Mouse (Mus musculus) thymus, postnatal 25 days (tissue): Measurements from ENCODE around the gene Mccc2.
"Not testable (repeated sequence)": the region's sequence is repeated elsewhere in the genome, so short reads cannot be mapped to it uniquely, and the experiment has no call there.

ENCODE experiments used
- DNase-seq: peaks from one replicate; pipeline ENCODE4 v3.0.0; 2022

The Mccc2 gene

DNA sequence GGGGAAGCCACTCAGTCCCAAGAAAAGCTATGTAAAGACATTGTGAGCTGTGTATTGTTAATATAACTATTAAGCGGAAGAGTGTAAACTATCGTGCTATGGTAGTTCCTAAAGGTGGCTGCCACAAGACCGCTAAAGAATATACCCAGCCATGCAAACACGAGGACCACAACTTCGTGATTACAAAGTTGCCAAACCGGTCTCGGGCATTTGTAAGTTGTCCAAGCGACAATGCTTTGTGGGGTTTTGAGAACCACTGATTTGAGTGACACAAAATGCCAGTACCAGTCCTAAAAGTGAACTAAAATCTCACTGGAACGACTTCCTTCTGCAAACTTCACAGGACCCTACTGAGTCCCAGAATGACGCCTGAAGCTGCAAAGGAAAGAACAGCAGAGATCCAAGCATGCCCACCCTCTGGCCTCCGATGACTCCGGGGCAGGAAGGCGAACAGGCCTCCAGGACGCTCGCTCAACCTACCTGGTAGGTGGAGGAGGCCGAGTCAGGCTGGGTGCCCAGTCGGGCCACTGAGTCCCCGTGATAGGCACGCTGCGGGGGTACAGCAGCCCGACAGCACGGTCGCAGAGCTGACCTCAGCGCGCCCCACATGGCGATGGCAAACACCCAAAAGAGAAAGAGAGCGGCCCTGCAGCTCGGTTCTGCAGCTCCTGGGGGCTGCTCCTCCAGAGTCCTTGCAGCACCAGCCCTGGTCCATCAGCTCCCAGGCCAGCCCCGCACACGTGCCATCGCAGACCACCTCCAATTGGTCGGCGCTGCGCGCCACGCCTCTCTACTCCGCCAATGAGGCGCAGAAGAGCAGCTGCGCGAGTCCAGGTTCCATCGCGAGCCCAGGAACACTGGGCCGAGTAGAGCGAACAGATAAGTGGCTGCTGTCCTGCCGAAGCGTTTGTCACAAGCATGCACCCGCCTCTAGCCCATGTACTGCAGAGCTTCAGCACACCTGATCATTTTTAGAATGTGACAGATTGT, at the start of gene Mccc2:
Mccc2 (minus strand) TSS at position 734 of the 990 bp plus-strand sequence.
- peak; percentile 62 for DNase-seq

DNA sequence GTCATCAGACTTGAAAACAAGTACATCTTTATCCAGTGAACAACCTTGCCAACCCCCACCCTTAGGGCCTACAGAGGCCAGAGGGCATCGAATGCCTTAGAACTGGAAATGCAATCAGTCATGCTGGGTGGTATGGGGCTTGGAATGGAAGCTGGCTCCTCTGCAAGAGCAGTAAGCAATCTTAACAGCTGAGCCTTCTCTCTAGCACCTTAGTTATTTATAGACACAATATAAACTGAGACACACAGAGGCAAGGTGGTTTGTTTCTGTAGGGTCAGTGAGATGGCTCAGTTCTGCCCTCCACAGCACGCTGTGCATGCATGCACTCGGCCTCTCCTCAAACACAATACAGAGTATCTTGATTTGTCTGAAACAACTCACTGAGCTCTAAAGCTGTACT, 48.5 kb upstream of the Mccc2 start:
- DNase-seq = no peak

DNA sequence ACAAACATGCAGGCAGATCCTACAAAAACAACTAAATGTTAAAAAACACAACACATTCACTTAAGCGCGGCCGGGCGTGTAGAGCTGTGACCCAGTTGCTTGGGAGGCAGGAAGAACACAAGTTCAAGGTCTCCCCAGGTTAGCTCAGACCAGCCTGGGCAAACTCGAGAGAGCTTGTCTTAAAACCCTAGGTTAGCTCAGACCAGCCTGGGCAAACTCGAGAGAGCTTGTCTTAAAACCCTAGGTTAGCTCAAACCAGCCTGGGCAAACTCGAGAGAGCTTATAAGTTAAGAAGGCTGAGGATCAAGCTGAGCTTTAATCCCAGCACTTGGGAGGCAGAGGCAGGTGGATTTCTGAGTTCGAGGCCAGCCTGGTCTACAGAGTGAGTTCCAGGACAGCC, 42.3 kb upstream of the Mccc2 start:
- not testable (repeated sequence) for DNase-seq

DNA sequence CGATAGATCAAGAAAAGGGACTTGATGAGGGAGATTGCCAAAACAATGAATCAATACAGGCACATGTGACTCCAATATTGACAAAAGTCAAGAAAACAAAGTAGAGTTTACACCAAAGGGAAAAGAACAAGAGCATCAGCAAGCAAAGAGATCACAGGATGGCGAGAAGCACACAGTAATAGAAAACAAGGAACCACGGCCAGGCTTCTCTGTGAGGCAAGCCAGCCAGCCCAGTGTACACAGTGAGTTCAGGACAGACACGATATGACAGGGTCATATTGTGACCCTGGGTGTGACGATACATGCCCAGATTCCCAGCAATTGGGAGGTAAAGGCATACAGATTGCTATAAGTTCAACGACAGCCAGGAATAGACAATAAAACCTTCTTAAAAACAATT, 10.6 kb upstream of the Mccc2 start:
- no peak for DNase-seq

DNA sequence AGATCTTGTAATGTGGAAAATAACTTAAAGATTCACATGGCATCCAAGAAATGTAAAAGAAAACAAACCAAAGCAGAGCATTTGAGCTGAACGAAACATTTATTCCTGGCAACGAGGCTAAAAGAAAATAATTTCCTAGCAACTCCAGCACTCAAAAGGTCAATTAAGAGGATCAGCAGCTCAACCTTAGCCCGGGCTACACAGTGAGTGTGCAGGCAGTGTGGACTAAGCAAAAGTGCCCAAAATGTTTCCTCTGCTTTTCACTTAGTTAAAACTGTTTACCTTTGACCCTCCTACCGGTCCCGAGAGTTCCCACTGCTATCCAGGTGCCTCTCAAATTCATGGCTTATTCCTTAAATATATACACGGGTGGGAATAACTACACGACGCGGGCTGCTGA, 1.5 kb upstream of the Mccc2 start:
- DNase-seq = no peak

DNA sequence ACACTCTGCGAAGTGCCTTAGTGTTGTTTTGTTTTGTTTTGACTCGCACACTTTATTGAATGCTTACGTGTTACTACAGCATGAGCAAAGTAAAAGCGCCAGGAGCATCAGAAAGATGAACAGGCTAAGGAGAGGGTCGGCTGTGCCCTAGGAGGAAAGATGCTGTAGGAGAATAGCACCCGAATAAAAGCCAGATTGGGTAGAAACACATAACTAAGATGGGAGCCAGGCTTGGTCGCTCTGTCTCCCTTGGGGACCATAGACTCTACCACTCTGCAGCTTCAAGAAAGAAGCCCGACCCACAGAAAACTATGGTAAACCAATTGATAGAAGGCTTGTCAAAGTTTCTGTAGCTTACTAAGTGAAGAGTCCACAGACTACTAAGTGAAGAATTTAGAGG, 498 bp upstream of the Mccc2 start:
- DNase-seq = no peak

DNA sequence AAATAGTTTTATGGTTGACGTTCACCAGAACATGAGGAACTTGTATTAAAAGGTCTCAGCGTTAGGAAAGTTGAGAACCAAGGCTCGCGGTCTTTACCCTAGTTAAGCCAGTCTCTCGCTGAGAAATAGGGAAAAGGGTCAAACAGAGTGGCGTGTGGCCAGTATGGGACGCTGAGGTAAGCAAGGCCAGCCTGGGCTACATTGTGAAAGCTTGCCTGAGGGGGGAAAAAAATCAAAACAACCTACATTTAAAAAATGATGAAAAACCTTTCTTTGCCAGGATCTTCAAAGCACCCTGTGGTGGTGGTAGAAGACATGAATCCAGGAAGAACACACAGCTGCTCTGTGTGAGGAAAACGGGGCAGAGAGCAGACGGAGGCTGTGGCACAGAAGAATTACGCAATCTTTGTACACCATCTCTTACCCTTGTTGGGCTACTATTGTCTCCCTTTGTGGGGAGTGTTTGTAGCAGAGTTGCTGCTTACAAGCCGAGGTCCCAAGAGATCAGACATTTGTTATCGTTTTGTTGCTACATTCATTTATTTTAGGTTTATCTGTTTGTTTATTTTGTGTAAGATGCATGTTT, 9.4 kb downstream of the Mccc2 start:
- DNase-seq = no peak

DNA sequence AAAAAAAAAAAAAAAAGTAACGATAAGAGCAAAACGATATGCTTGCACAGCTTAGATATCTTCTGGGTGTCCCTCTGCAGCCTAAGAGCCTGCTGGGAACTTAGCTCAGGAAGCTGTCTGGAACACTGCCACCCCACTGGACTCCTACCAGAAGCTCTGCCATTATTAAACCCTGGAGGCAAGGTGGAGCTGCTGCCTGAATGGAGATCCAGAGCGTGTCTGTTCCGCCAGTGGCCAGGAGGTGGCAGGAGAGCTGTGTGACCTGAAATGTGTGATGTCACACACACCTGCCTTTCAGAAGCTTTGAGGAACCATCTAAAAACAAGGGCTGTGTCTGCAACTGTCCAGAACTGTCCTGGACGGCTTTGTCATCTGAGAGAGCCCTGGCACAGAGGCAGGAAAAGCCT, 13.6 kb downstream of the Mccc2 start:
- peak; percentile 83 for DNase-seq

DNA sequence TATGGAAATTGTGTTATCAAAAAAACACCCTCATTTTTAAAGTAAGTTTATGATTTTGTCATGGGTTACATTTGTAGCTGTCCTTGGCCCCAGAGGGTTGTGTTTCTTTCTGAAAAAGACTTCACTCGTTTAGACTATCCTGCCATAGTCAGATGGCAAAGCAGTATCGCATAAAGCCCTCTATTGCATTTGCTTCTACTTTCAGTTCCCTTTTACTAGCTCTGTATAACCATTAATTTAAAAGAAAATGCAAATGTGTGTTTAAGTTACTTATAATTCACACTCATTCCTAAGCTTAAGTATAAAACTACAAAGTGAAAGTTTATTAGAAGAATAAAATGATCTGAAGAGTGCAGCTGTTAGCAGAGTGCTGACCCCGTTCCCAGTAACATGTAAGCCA, 16.4 kb downstream of the Mccc2 start:
- DNase-seq = no peak

DNA sequence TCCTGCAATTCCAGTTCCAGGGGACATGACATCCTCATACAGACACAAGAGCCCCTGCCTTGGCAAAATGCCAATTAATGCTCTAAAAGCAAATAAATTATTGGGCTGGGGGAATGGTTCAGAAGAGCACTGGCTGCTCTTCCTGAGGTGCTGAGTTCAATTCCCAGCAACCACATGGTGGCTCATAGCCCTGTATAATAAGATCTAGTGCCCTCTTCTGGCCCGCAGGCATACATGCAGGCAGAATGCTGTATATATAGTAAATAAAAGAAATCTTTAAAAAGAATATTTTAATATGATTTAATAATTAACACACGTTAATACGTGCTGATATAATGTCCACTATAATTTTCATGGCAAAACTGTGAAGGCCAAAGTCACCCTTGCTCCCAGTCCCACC, 17.3 kb downstream of the Mccc2 start:
- DNase-seq = no peak

DNA sequence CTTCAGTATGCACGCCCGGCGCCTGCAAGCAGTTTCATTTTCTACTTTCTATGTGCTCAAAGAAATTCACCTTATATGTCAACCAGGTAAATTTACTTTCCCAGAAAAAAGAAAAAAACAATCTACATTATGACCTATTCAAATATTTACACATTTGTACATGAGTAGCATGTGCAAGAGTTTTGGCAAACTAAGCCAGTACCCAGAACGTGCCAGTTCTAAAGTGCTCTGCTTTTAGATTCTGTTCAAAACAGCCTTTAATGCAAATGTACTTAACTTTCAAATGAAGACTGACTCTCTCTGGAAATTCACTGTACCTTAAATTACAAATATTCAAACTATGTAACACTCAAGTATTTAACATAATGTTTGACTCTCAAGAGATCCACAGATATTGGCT, 25.8 kb downstream of the Mccc2 start:
- no peak for DNase-seq

DNA sequence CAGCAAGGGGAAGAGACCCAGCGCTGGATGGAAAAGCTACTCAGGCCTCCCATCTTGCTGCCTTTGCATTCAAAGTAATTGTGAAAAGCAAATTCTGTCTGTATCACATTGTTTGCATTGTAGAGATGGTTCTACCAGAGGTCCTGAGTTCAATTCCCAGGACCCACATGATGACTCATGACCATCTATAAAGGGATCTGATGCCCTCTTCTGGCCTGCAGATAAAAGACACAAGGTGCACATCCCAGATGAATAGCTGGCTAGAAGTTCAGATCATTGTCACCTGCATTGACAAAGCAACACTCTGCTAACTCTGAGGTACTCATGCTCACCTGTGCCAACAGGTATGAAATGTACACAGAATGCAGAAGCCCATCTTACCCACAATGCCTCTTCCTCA, 32.1 kb downstream of the Mccc2 start:
- no peak for DNase-seq

DNA sequence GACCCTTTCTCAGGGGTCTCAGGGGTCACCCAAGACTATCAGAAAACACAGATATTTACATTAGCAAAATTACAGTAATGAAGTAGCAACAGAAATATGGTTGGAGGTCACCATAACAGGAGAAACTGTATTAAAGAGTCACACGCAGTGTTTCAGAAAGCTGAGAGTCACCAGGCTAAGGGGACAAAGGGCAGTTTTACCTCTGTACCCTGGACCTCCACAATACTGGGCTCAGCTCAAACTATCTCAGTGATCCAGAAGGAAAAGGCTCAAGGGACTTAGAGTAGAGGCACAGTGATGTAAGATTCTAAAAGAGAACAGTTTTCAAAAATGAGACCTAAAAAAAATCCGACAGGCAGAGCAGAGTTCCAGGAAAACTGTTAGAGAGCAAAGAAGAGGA, 36.0 kb downstream of the Mccc2 start:
- DNase-seq = no peak

DNA sequence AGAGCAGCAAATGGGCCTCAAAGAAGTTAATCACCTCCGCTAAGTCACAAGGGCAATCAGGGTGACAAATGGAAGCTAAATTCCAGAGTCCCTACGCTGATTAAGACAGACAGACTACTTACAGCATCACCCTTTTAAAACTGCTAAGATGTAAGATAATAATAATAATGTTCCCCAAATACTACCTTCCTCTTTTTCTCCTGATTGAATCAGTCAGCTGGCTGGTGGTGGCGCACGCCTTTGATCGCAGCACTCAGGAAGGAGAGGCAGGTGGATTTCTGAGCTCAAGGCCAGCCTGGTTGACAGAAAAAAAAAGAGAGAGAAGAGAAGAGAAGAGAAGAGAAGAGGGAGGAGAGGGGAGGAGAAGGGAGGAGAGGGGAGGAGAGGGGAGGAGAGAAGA, 45.4 kb downstream of the Mccc2 start:
- DNase-seq = no peak

DNA sequence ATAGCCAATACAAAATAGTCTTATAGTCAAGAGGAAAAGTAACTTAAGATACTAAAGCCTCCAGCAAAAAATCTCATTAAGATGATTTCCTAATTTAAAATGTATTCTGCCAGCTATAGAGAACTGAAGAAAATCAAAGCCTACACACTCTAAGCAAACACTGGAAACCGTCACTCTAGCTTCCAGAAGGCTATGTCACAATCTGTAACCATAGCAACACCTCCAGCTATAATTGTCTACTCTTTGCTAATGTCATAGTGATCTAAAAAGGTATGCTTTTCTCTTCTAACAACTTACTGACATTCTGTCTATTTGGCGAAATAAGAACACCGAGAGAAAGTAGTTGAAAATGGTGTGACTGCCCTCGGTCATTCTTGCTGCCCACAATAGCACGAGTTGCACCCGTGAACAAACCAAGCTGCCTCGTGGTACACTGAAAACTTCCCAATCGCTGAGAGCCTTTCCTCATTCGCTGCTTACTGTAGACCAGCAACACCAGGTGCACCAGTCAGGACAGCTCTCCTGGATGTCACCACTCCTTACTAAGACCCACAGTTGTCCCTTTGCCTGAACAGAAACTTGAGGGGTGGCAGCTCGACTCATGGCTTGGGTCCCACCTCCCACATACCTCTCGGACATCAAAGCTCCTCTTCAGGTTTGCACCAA, 48.3 kb downstream of the Mccc2 start:
- no peak for DNase-seq

DNA sequence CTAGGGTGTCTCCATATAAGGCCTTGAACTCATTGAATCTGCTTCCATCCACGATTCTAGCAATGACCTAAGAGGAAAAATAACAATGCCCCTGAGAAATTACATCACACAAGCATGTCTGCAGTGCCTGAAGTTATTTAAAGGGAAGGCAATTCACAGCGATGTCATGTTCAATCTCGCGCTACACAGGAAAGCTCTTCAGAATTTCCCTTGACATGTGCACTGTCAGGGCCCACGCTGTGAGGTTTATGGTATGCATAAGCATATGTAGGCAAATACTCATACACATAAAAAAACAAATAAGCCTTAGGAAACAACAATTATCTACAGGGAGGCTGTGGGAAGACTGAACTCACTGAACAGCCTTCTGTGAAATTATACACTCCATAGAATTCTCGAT, 51.6 kb downstream of the Mccc2 start:
- DNase-seq = no peak

DNA sequence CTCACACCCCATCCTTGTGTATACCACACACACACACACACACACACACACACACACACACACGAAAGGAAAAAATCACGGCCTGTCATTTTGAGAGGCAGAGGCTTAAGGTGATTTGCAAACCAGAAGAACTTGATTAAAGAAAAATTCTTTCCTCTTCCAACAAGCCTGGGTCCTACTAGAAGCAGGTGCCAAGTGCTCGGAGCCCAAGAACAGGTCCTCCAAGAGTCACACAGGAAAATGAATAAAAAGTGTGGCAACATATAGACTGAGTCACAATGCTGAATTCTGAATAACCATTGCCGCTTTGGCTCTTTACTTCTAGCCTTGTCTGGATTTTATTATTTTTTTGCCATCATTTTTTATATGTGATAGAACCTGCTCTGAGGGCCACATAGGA, 53.8 kb downstream of the Mccc2 start:
- DNase-seq = no peak

DNA sequence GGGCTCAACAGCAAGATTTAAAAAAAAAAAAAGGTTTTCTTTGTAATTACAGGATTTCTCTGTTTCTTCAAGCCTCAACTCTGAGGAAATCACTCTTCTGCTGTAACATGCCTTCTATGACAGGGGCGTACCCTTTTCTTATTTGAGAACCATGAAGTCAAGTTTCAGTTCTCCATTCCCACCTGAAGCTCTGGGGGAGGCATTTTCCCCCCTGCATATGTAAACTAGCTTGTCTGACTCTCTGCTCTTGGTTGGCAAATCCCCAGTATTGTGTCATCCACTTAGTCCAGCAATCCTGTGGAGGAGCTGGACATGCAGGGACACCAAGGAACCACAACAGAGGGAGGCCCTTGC, 59.9 kb downstream of the Mccc2 start:
- no peak for DNase-seq

DNA sequence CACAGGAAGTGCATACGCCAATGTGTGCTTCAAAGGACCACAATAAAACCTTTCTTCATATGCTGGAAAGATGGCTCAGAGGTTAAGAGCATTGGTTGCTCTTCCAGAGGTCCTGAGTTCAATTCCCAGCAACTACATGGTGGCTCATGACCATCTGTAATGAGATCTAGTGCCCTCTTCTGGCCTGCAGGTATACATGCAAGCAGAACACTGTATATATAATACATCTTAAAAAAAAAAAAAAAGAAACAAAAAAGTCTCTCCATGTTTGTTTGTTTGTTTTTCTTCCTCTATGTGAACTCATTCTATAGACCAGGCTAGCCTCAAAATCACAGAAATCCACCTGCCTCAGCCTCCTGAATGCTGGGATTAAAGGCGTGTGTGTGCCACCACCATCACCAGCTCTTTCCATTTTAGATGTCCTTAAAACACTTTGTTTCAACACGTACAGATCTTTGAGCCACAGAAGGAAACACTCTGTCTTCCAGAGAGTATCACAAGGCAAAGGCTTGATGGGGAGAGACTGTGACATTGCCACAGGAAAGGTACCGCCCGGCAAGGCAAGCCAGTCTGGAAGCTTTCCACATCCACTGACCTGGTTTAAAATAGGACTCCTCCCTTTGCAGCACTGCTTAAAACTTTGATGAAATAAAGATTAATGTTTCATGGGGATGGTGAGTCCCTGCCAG, 60.4 kb downstream of the Mccc2 start:
- no peak for DNase-seq

DNA sequence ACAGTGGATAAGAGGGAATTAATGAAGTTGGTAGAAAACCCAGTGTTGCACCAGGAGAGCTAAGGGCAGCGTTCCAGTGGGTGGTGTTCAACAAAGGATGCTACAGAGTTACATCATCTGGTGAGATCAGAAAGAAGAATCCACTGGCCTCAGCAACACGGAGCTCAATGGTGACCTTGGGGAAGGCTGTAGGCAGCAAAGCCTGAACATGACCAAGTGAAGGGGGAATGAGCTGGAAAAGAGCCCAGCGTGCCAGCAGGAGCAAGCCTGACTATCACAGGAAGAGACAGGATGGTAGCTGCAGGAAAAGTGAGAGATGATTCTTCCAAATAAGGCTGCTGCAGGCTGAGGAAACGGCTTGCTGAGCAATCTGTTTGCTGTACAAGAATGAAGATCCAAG, 68.0 kb downstream of the Mccc2 start:
- no peak for DNase-seq

DNA sequence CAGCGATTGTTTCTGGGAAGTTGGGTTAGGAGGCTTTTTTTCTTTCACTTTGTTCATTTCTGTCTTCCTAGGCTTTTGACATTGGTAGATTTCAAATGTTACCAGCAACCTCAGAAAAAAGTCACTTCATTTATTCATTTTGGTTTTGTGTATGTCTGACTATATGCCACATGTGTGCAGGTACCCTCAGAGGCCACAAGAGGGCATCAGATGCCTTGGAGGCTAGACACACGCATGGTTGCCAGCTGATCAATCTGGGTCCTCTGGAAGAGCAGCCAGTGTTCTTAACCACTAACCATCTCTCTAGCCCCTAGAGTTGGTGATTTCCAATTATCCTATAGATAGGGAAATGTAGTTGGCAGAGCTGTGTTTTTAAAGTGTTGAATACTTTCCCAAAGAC, 71.9 kb downstream of the Mccc2 start:
- DNase-seq = no peak

DNA sequence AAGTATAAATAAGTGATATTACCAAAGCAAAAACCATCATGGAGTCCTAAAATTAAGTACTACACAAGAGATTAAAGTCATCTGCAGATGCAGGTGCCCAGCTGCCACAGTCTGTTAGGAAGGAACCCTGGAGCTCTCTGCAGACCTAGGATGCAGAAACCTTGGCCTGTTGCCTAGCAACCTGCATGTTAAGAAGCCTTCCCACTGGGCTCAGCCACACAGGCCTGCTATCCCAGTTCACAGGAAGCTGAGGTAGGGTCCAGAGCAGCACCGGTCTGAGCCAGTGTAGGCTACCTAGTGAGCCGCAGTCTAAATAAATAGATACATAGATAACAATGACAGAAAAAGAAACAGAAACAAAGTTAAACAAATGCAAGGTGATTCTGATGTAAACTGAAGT, 74.8 kb downstream of the Mccc2 start:
- DNase-seq = no peak

DNA sequence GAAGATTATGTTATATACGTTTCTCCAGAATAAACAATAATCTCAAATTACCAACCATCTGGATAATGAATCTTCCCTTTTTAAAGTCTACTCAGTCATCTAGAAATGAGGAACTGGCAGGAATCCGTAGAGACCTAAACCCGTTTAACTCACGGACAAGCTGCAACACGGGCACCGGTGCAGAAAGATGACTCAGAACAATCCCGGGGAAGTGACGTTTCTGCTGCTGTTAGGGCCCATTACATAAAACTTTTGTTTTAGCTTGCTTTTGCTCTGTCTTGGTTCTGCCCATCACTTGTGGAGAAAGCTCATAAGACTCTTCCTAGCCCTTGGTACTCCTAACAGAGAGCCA, 76.1 kb downstream of the Mccc2 start:
- DNase-seq = no peak
